Mouse (Mus musculus) embryonic fibroblast, embryonic 13.5 days (primary cell): ENCODE measurements at regions not wholly inside any gene's neighbourhood (a gene's known extent, or its start where the extent isn't known, plus 50 kb on each side); places are given as distances from the start of the nearest gene placed in this dataset.

Experiments used
- H3K27ac ChIP-seq: 2 replicates; pipeline ENCODE4 v1.5.1; 2012; ENCODE audit warnings: low read length, control low read depth, inconsistent platforms; ENCODE audit not compliant: insufficient read depth
- H3K4me1 ChIP-seq: 2 replicates; pipeline ENCODE4 v1.6.1; 2011; ENCODE audit warnings: low read length; ENCODE audit not compliant: control insufficient read depth, insufficient read depth
- H3K4me3 ChIP-seq: 2 replicates; pipeline ENCODE4 v1.5.1; 2011; ENCODE audit warnings: mild to moderate bottlenecking, control low read depth, low read length; ENCODE audit not compliant: insufficient read depth
- CTCF ChIP-seq: IDR thresholded peaks from 2 replicates; pipeline ENCODE4 v1.5.1; 2011; ENCODE audit warnings: mild to moderate bottlenecking, control low read depth, low read length, moderate library complexity, borderline replicate concordance; ENCODE audit not compliant: insufficient read depth
- POLR2A ChIP-seq: IDR thresholded peaks from 2 replicates; pipeline ENCODE4 v1.6.1; 2011; ENCODE audit warnings: low read depth, mild to moderate bottlenecking, control low read depth, low read length, moderate library complexity

DNA sequence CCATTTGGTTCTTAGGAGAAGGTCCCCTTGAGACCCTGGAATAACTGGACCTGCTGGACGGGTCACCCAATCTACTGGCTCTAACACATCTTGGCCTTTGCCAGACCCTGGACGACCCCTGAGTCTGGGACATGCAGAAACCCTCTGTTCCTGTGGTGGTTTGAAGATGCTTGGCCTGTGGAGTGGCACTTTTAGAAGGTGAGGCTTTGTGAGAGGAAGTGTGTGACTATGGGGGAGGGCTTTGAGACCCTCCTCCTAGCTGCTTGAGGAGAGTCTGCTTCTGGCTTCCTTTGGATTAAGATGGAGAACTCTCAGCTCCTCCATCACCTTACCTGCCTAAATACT lies 84.9 kb downstream of the Tmem17 start:
- H3K4me1 ChIP-seq: no peaks in the 10 kb centered on the region
- H3K4me3 ChIP-seq: no peak overlapping the region
- TF ChIP-seq CTCF (no peak), POLR2A (no peak)

GRCm38 (mm10) chr11:22600370-22600769 lies 88.5 kb downstream of the Tmem17 start:
- no peak overlapping the region for H3K4me3 ChIP-seq
- no peaks in the 10 kb centered on the region for H3K4me1 ChIP-seq
- TF ChIP-seq POLR2A (no peak), CTCF (no peak)
- no peak overlapping the region for H3K27ac ChIP-seq

More for the DNA sequence above, 84.9 kb downstream of the Tmem17 start:
- H3K27ac ChIP-seq: no peak overlapping the region

DNA sequence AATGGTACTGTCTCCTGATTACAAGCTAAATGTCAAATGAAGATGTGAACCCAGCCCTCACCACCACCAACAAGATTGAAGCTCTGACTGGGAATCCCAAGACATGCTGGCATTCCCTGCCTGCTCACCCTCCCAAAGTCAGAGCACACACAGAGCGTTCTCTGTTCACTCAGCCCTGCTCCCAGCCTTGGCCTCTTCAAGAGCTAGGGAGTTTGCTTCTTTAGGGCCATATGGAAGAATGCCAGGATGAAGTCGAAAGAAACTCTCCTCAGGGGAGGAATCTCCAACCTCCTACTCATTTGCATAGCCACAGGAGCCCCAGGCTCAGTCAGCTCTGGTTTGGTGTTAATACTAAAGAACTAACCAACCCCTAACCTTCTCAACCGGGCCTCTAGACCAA lies 90.1 kb downstream of the Tmem17 start:
- Histone ChIP-seq H3K4me1 (no peaks in the 10 kb centered on the region), H3K27ac (no peak overlapping the region), H3K4me3 (no peak overlapping the region)
- TF ChIP-seq POLR2A (no peak), CTCF (no peak)

DNA sequence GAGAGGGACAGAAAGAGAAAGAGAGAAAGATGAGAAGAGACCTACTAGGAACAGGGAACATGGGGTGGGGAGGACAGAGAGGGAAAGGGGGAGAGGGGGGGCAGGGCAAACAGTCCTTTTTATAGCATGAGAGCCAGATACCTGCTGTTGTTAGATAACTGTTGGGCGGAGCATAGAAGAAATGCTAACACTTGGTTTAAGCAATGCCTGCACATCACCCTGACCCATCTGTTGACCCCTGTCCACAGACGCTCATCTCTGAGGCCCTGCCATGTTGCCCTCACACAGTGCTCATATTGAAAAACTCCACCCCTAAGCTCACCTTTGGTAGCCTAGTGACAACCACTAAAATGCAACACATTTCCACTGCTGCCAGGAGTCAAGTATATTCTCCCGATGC lies 90.7 kb downstream of the Tmem17 start:
- Histone ChIP-seq H3K4me1 (no peaks in the 10 kb centered on the region), H3K4me3 (no peak overlapping the region), H3K27ac (no peak overlapping the region)
- no peak for TF ChIP-seq POLR2A

DNA sequence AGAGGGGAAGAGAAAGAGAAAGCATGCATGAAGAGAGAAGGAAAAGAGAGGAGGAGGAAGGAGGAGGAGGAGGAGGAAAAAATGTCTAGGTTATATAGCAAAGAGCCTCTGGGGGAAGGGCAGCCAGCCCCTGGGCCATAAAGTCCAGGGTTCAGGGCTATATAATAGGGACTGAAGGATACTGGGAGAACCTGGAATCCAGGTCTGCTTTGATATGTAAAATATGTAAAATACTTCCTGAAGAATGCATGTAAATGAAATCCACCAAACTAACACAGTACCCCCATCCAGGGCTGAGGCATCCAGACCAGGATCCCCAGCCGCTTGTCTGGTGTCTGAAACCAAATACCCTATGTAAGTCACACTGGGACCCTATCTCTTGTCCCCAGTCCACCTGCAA lies 91.5 kb downstream of the Tmem17 start:
- Histone ChIP-seq H3K4me3 (no peak overlapping the region), H3K4me1 (no peaks in the 10 kb centered on the region), H3K27ac (no peak overlapping the region)
- TF ChIP-seq CTCF: no peak

DNA sequence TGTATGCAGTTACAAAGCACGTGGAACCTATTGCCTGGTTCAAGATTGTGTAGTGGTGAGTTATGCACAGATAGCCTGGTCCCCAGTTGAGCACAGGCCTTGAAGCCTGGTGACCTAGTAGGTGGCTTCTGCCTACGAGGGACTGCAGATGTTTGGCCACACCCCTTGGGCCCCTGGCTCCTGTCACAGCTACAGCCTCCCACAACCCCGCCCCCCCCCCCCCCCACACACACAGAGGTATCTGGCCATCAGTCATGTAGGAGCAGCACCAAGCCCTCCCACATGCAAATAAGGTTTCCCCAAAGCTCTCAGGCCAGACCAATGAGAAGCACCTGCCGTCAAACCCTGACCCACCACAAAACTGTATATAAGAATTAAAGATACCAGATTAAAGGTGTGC lies 94.5 kb downstream of the Tmem17 start:
- Histone ChIP-seq H3K4me3 (no peak overlapping the region), H3K27ac (no peak overlapping the region), H3K4me1 (no peaks in the 10 kb centered on the region)
- TF ChIP-seq CTCF (no peak), POLR2A (no peak)

DNA sequence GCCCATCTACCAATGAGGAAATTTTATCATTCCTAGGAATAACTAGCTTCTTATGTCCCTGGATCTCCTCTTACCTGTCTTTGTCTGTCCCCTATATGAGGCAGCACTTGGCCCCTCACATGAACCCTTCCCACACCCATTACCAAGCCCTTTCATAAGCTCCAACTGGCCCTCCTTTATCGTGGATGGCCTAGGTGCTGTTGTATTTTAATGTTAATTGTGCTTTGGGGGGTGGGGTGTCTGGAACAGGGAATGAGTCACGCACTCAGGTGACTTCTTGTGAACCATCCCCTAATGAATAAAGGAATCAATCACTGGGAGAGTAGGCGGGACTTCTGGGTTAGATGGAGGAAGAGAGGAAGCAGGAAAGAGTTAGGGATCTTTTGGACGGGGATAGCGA lies 95.8 kb downstream of the Tmem17 start:
- Histone ChIP-seq H3K4me1 (no peaks in the 10 kb centered on the region), H3K4me3 (no peak overlapping the region), H3K27ac (no peak overlapping the region)
- TF ChIP-seq POLR2A (no peak), CTCF (no peak)

GRCm38 (mm10) chr11:22608945-22609344 lies 97.1 kb downstream of the Tmem17 start:
- Histone ChIP-seq H3K27ac (no peak overlapping the region), H3K4me1 (no peaks in the 10 kb centered on the region), H3K4me3 (no peak overlapping the region)
- TF ChIP-seq POLR2A (no peak), CTCF (no peak)

GRCm38 (mm10) chr11:22610433-22611101 lies 98.7 kb downstream of the Tmem17 start:
- H3K4me1 ChIP-seq: no peaks in the 10 kb centered on the region
- no peak for TF ChIP-seq POLR2A
- no peak for TF ChIP-seq CTCF
- no peak overlapping the region for H3K4me3 ChIP-seq
- no peak overlapping the region for H3K27ac ChIP-seq

GRCm38 (mm10) chr11:22611102-22611869 lies 99.4 kb downstream of the Tmem17 start:
- TF ChIP-seq CTCF: no peak
- TF ChIP-seq POLR2A: no peak
- Histone ChIP-seq H3K4me1 (no peaks in the 10 kb centered on the region), H3K4me3 (no peak overlapping the region), H3K27ac (no peak overlapping the region)

DNA sequence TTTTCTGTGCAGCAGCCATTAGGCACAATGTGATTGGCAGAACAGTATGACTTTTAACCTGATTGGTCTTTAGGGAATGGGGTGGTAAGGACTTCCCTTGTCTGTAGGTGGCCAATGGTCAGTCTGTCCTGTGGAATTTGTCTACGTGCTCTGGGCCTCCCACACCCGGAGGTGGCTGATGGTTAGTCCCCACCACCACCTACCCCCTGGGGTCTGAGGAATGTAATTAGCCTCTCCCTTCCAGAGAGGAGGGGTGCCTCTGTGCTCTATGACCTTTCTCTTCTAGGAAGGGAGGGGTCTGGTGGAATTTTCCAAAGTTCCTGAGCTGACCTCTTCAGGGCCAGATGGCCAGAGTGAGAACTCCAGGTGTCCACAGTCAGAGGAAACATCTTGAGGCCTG lies 101.6 kb downstream of the Tmem17 start:
- Histone ChIP-seq H3K4me1 (no peaks in the 10 kb centered on the region), H3K4me3 (no peak overlapping the region), H3K27ac (no peak overlapping the region)
- TF ChIP-seq CTCF (no peak), POLR2A (no peak)
